Mouse (Mus musculus) adrenal gland, adult (tissue): ENCODE results near the gene Mycbp2.
A peak's percentile ranks its signal among the peaks of the same experiment; 100 is the strongest.

ENCODE experiments used
- DNase-seq, 2 experiments: peaks; one replicate each; pipeline ENCODE4 v3.0.0; 2022 to 2023; ENCODE audit warnings: low spot score in 1 of 2; ENCODE audit not compliant: inconsistent age in 2 of 2

The Mycbp2 gene

DNA sequence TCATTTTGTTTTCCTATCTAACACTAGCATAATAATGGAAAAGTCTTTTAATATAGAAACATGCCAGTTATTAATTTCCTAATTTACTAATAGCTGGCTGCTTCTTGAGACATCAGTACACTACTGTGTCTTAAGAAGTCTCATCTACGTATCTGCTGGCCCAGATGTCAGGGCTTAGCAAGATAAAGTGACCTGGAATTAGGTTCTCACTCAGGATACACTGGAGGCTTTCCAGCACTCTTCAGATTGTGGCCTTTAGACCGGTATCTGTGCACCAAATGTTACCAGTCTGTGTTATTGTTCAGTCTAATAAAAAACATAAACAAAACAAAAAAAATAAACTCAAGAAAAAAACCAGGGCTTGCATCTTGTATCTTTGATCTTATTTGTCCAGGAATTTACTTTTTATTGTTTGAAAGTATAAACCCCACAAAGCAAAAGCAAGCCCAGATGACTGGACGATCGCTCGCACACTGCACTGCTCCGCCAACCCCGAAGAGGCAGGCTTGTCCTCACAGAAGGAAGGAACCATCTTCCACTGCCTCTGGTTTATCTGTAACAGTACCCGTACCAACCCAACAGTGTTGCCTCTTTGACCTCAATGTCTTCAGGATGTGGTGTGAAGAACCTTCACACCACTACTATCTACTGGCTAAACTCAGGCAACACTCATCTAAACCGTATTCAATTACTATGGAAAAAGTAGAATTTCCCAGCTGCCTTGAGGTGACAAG lies 269.2 kb downstream of the Mycbp2 start:
- DNase-seq, result no peak

DNA sequence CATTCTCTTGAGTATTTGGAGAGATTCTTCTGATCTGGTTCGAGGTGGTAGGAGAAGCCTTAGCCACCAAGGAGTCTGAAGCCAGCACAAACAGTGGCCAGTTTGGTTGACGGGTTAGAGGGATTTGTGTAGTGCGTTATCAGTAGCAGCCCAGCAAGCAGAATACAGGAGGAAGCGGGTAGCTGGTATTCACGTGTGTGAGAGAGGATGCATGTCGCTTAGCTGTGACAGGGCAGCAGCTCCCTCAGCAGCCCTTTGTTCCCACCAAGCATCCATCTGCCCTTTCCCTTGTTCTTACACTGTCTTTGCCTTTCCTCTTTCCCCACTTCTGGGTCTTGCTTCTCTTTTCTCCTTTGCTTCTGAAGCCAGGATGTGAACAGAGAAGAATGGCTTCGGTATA lies 271.4 kb downstream of the Mycbp2 start:
- no peak for DNase-seq

DNA sequence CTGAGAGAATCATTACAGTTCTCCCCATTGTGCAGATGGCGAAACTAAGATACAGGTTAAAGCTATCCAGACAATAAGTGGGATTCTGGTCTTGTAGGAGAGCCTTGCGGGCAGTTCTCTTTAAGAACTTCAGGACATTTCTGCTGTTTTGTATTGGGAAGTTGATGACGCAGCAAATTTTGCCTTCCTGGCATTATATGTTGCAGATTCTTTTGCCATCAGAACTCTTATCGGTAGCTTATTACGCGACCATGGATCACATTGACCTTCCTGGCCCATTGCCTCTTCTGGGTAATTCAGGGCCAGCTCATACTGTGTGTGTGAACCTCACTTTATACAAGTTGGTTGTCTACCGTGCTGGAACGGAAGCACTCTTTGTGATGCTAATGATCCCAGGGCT lies 272.8 kb downstream of the Mycbp2 start:
- no peak for DNase-seq

DNA sequence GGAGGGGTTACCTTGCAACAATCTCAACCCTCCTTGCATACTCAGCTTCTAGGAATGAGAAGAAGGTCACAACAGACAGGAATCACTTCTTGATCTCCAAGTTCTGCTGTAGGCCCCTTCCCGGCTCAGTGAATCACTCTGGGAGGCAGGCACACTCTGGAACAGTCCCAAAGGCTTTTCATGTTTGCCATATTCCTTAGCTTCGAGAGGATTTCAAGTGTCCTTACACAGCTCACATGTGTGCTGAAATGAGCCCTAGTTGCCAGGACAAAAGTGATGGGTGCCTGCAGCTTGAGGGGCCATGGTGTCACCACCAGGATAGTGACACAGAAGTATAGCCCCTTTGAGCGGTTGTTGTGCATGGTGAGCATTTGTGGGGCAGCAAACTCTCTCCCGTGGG lies 273.9 kb downstream of the Mycbp2 start:
- no peak for DNase-seq

DNA sequence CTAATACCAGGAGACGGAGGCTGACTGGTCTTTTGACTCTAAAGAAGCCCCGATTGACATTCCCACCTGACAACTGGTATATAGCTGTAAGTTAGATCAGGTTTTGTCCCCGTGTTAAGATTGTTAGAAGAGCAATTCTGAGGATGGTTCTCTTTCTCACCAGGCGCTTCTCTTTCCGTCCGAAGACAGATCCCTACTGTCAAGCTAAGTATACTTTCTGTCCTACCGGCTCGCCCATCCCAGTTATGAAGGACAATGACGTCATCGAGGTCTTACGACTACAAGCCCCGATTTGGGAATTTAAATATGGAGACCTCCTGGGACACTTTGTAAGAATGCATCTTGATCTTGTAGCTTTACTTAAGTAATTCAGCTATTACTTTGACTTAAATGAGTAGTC lies 275.1 kb downstream of the Mycbp2 start:
- no peak for DNase-seq

DNA sequence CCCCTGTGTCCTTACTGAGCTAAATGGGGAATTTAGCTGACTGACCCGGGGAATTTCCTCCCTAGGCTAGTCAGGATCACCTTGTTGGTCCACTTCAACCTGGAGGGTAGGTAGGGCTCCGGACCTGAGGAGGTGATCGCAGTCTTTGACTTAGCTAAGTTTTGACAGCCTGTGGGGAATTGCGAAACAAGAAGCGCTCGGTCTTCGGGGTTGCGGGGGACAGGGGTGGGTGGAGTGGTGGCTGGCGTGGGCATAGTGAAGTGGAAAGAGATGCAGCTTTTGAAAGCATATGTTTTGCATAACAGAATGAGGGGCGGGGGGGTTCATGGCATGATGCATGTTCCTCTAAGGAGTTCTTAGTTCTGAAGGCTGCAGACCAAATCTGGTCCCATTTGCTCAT lies 275.8 kb downstream of the Mycbp2 start:
- DNase-seq, result no peak

DNA sequence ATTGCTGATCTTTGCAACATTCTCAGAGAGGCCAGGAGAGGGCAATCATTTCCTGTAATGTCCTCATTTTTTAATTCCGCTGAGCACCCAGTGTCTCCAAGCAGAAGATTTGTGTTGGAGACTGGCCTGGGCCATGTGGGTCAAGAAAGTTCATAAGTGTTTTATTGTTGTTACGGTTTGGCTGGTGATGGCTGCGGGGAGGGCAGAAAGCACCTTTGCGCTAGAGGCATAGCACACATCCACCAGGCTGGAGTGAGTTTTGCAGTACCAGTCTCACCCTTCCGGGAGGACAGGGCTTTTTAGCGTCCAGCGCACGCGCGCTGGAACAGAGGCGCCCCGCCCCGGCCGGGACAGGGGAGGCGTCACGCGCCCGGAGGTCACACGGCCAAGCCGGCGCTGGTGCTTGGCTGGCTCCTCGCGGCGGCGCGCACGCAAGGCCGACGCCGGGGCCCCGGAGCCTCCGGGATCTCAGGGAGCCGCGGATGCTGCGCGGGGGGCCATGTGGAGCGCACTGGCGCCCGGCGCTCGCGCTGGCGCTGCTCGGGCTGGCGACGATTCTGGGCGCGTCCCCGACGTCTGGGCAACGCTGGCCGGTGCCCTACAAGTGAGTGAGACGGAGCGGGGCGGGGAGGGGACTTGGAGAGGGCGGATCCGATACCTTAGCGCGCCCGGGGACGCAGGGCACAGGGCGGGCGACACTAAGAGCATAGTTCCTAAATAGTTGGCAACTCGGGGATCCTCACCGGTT lies 276.6 kb downstream of the Mycbp2 start, which contains the start of gene Cln5:
Cln5 (plus strand) TSS at position 353 of the 748 bp plus-strand sequence.
- peak; percentile 98 for DNase-seq

DNA sequence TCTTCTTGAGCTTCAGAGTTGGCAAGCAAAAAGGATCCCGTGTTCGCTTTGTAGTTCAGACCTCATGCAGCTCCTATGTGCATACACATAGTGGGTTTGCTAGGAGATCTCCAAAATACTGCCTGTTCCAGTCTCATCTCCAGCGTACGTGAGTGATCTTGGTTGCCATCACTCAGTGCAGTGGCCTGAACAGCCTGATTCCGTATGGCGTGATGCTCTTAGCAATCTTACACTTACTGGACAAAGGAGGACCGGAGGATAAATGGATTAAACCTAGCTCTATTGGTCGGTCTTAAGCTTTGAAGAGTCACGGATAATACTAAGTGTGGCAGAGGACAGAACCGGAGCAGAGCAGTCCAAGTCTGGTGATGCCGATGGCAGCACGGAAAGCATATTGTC lies 277.1 kb downstream of the Mycbp2 start:
- DNase-seq, result no peak

DNA sequence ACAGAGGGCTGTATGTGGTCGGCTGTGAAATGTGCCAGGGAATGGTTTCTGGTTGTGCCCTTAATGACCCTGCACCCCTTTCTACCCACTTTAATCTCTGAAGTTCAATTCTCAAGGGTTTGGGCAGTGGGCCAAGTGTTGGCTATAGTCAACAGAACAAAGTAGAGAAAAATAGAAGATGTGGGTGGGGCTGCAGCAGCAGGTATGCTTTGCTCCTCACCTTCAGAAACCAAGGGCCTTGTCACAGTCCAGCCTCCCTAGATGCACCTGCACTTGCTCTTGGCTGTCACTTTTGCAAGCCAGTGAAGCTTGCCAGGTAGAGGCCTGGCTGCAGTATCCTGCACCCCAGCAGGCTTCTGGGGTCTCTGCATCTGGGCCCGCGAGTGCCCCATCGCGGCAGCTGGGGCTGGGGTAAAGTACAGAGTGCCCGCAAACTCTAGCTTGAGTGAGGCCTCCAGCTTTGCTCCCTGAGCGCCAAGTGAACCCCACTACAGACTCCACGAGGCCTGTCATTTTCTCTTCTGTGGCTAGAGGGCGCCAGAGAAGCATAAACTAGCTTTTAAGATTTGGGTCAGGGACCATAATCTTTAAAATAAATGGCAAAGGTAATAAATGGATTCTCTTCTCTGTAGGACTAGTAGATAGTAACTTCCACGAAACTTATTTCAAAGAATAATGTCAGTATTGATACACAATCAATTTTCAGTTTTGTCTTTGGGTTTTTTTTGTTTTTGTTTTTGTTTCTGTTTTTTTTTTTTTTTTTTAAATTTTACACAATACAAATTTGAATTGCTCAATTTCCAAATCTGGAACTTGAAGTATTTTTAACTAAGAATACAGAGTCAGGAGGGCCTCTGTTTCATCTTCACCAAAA lies 281.1 kb downstream of the Mycbp2 start:
- peak; percentile 65 to 93 for DNase-seq
